Mouse (Mus musculus) limb, embryonic 15.5 days (tissue): Measurements from ENCODE around the gene Gm9495. TPM values are rescaled to one million over a fixed set of nuclear protein-coding genes. Genes with fewer than 3 reads are reported as not detected.

Source experiments
- polyA plus RNA-seq: library from polyadenylated mRNA; unstranded; fragments of >200 nt; fragmentation: Nextera tagmentation; extraction: Ambion mirVana; gene quantifications from 2 replicates; pipeline ENCODE4 v1.2.1, GENCODE M21; 2015

Gene Gm9495
- polyA plus RNA-seq, 1 experiment from 2014 or later = not detected

Other genes with a start within 250 kb of the Gm9495 start
- 14.4 and 18.2 TPM in 2 replicates for gene Zfp930, start 244.5 kb downstream of the Gm9495 start, polyA plus RNA-seq
- gene D130040H23Rik, start 182.5 kb downstream of the Gm9495 start, polyA plus RNA-seq = 3.9 and 5.5 TPM in 2 replicates
- not detected in 2 replicates for gene Gm7697, start 69.4 kb upstream of the Gm9495 start, polyA plus RNA-seq
- 22.0 and 24.2 TPM in 2 replicates for gene Zfp868, start 172.0 kb upstream of the Gm9495 start, polyA plus RNA-seq
- 1.8 TPM in 2 replicates for gene Zfp964, start 200.9 kb upstream of the Gm9495 start, polyA plus RNA-seq